ENCODE assay signal across 25 mouse cellular contexts in the genomic region with DNA sequence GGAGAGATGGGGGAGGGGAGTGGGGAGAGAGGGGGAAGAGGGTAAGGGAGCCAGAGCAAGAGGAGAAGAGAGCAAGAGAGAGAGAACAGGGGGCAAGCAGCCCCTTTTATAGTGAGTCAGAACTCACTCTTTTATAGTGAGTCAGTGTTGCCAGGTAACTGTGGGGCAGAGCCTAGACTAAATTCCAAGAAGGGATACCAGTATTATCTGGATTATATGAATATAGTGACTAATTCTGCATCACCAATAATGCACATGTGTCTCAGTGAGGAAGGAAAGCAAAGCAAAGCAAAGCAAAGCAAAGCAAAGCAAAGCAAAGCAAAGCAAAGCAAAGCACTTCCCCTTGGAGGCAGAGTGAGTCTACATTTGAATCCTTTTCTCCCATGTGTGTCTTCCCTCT. TPM values are rescaled to one million over a fixed set of nuclear protein-coding genes. Genes with fewer than 3 reads are reported as not detected.
A peak's percentile ranks its signal among the peaks of the same experiment; 100 is the strongest.
DNase-seq lines count a peak whose midpoint lies in the region; ATAC-seq and TF ChIP-seq lines count a peak whose summit lies in the region.
"Had no signal": no experiment of that assay in that cellular context is flagged by ENCODE, and none has a peak within 500 bp of the region (broad histone marks: within the 10 kb centered on the region; RNA-seq: fewer than 3 reads in every experiment).

No protein-coding gene starts in this region.

- DNase-seq in forebrain, postnatal 0 days = no peak
- DNase-seq in forebrain, embryonic 11.5 days (ENCODE audit: low spot score) = no peak
- DNase-seq in NIH3T3 (ENCODE audit: low read depth) = peak; percentile 55
- DNase-seq in left cerebral cortex, postnatal 10 days (ENCODE audit: extremely low spot score in 1 of 2, low spot score in 2 of 2) = no peak
- no peak for DNase-seq in Muller cell, postnatal 12 days (ENCODE audit: inconsistent ontology term)
- DNase-seq: adrenal gland, postnatal 25 days; cerebellum, adult 18-20 months; cerebellum, postnatal 10 days; gastrocnemius, postnatal 10 days; kidney, adult 11 months had no signal

- no peak overlapping the region for H3K27ac ChIP-seq in forebrain, postnatal 0 days (ENCODE audit: low read depth, low read length)
- H3K27ac ChIP-seq in forebrain, embryonic 11.5 days (ENCODE audit: low read depth, low read length) = no peak overlapping the region
- H3K27ac ChIP-seq in intestine, embryonic 16.5 days (ENCODE audit: low read length) = peak overlapping the region; percentile 60
- H3K27ac ChIP-seq: embryonic facial prominence, embryonic 10.5 days; forebrain, embryonic 10.5 days; forebrain, embryonic 15.5 days; hindbrain, embryonic 10.5 days; hindbrain, embryonic 14.5 days had no signal

- H3K9ac ChIP-seq in forebrain, postnatal 0 days = no peak overlapping the region
- no peak overlapping the region for H3K9ac ChIP-seq in forebrain, embryonic 11.5 days (ENCODE audit: low read length)
- no peak overlapping the region for H3K9ac ChIP-seq in intestine, embryonic 16.5 days (ENCODE audit: low read depth, low read length)
- H3K9ac ChIP-seq: forebrain, embryonic 15.5 days; heart, embryonic 12.5 days; hindbrain, embryonic 14.5 days had no signal

- no peaks in the 10 kb centered on the region for H3K4me1 ChIP-seq in forebrain, postnatal 0 days (ENCODE audit: insufficient read depth)
- H3K4me1 ChIP-seq in forebrain, embryonic 11.5 days (replicated peaks; ENCODE audit: control insufficient read depth, insufficient read depth, low read length) = no peaks in the 10 kb centered on the region
- H3K4me1 ChIP-seq in intestine, embryonic 16.5 days (ENCODE audit: control insufficient read depth, insufficient read depth, low read length) = peaks cover 9% of the 10 kb centered on the region; the same call in 1 of the 2 replicates
- H3K4me1 ChIP-seq: embryonic facial prominence, embryonic 10.5 days; forebrain, embryonic 10.5 days; forebrain, embryonic 15.5 days; hindbrain, embryonic 10.5 days had no signal

- no peaks in the 10 kb centered on the region for H3K36me3 ChIP-seq in forebrain, postnatal 0 days (ENCODE audit: insufficient read depth)
- H3K36me3 ChIP-seq in forebrain, embryonic 11.5 days (ENCODE audit: control insufficient read depth, insufficient read depth, low read length) = no peaks in the 10 kb centered on the region
- H3K36me3 ChIP-seq in intestine, embryonic 16.5 days (ENCODE audit: control insufficient read depth, insufficient read depth, low read length) = no peaks in the 10 kb centered on the region
- H3K36me3 ChIP-seq: embryonic facial prominence, embryonic 10.5 days; forebrain, embryonic 10.5 days; forebrain, embryonic 15.5 days; heart, embryonic 12.5 days; hindbrain, embryonic 10.5 days had no signal

- H3K9me3 ChIP-seq in forebrain, postnatal 0 days (ENCODE audit: low read length) = no peaks in the 10 kb centered on the region
- no peaks in the 10 kb centered on the region for H3K9me3 ChIP-seq in forebrain, embryonic 11.5 days (ENCODE audit: control insufficient read depth, low read length)
- H3K9me3 ChIP-seq in intestine, embryonic 16.5 days (ENCODE audit: control insufficient read depth, low read length) = no peaks in the 10 kb centered on the region
- H3K9me3 ChIP-seq: embryonic facial prominence, embryonic 10.5 days; forebrain, embryonic 10.5 days; forebrain, embryonic 15.5 days; heart, embryonic 12.5 days; hindbrain, embryonic 10.5 days had no signal

- TF ChIP-seq CTCF in forebrain, postnatal 0 days (IDR thresholded peaks at IDR 0.05; ENCODE audit: low read depth) = 0 out of 2 replicates have a peak, but pooled peaks have one; percentile 4

- intact Hi-C loops in left cerebral cortex, postnatal 10 days (cut with DNase I) = no loop called here

- no peak; the same call in 1 of the 2 replicates for ATAC-seq in forebrain, postnatal 0 days
- no peak for ATAC-seq in forebrain, embryonic 11.5 days (replicated peaks; ENCODE audit: low FRiP score)
- ATAC-seq in intestine, embryonic 16.5 days = no peak
- ATAC-seq in CD4-positive, CD25-positive, alpha-beta regulatory T cell, adult 4 months = no peak
- ATAC-seq: activated CD4-positive, CD25-positive, alpha-beta regulatory T cell, adult 4 months; forebrain, embryonic 15.5 days had no signal

- H3K4me3 ChIP-seq in forebrain, postnatal 0 days (ENCODE audit: low read depth, low read length) = no peak overlapping the region
- no peak overlapping the region for H3K4me3 ChIP-seq in forebrain, embryonic 11.5 days (ENCODE audit: low read depth, low read length)
- no peak overlapping the region for H3K4me3 ChIP-seq in intestine, embryonic 16.5 days (ENCODE audit: low read length)
- H3K4me3 ChIP-seq: embryonic facial prominence, embryonic 10.5 days; erythroblast, embryonic 14.5 days; forebrain, embryonic 10.5 days; forebrain, embryonic 15.5 days; heart, embryonic 12.5 days; hindbrain, embryonic 10.5 days had no signal

- H3K27me3 ChIP-seq in forebrain, postnatal 0 days (ENCODE audit: insufficient read depth, low read length) = no peaks in the 10 kb centered on the region
- no peaks in the 10 kb centered on the region for H3K27me3 ChIP-seq in forebrain, embryonic 11.5 days (ENCODE audit: control insufficient read depth, insufficient read depth, low read length)
- no peaks in the 10 kb centered on the region for H3K27me3 ChIP-seq in intestine, embryonic 16.5 days (replicated peaks; ENCODE audit: control insufficient read depth, insufficient read depth, low read length)
- H3K27me3 ChIP-seq: forebrain, embryonic 15.5 days; heart, embryonic 12.5 days had no signal

- H3K4me2 ChIP-seq in forebrain, postnatal 0 days (ENCODE audit: low read depth) = no peak overlapping the region
- no peak overlapping the region for H3K4me2 ChIP-seq in forebrain, embryonic 11.5 days (ENCODE audit: low read depth, low read length, severe bottlenecking)
- H3K4me2 ChIP-seq in intestine, embryonic 16.5 days (ENCODE audit: low read depth, low read length) = no peak overlapping the region
- H3K4me2 ChIP-seq: forebrain, embryonic 15.5 days; heart, embryonic 12.5 days; hindbrain, embryonic 14.5 days had no signal

RNA-seq across cellular contexts. Expression of a gene that starts 0.8 kb away (rescaled TPM):
- total RNA-seq in forebrain, postnatal 0 days (2014; rRNA removed) = 0.08 TPM in 1 of 2 replicates, not detected in the other
- polyA plus RNA-seq in forebrain, postnatal 0 days (2015; fragmentation: Nextera tagmentation; extraction: Ambion mirVana) = not detected in 2 replicates
- not detected in 2 replicates for polyA plus RNA-seq in forebrain, embryonic 11.5 days (2014; fragmentation: Nextera tagmentation; extraction: Ambion mirVana)
- polyA plus RNA-seq in intestine, embryonic 16.5 days (2015; fragmentation: Nextera tagmentation; extraction: Ambion mirVana) = 4.5 and 9.1 TPM in 2 replicates
- not detected for polyA plus RNA-seq in CD4-positive, CD25-positive, alpha-beta regulatory T cell, adult 4 months (2017; shearing (Covaris generic))
- total RNA-seq in left cerebral cortex, postnatal 10 days (2021) = under 1 TPM in 1 of 2 experiments, not detected in 1; 0.17 TPM
- total RNA-seq: adrenal gland, adult 18-20 months; adrenal gland, postnatal 25 days; gastrocnemius, postnatal 10 days; gastrocnemius, postnatal 4 days; heart, adult 8-10 months had no signal
- polyA plus RNA-seq: activated CD4-positive, CD25-positive, alpha-beta regulatory T cell, adult 4 months; embryonic facial prominence, embryonic 10.5 days; embryonic facial prominence, embryonic 14.5 days; erythroblast, embryonic 14.5 days; forebrain, embryonic 15.5 days; frontal cortex, adult 2 months; heart, embryonic 12.5 days; hindbrain, embryonic 10.5 days; hindbrain, embryonic 14.5 days had no signal
